Mouse (Mus musculus): ENCODE results near the gene Vmn2r86. TPM values are rescaled to one million over a fixed set of nuclear protein-coding genes. Genes with fewer than 3 reads are reported as not detected.
"Not testable (repeated sequence)": the region's sequence is repeated elsewhere in the genome, so short reads cannot be mapped to it uniquely, and the experiment has no call there.

Vmn2r86 gene
- polyA plus RNA-seq (2012; rRNA removed): 0.44 and 0.46 TPM in 2 replicates

GRCm38 (mm10) chr10:130455950-130456349 is at the start of gene Vmn2r86:
Gene Vmn2r86, minus strand, starts transcription at chr10:130456050.
- H3K4me1 ChIP-seq (ENCODE audit: control insufficient read depth, insufficient read depth, low read length); H3K27ac ChIP-seq (ENCODE audit: insufficient read depth, low read length); H3K4me3 ChIP-seq (ENCODE audit: insufficient read depth, low read length): not testable (repeated sequence)

DNA sequence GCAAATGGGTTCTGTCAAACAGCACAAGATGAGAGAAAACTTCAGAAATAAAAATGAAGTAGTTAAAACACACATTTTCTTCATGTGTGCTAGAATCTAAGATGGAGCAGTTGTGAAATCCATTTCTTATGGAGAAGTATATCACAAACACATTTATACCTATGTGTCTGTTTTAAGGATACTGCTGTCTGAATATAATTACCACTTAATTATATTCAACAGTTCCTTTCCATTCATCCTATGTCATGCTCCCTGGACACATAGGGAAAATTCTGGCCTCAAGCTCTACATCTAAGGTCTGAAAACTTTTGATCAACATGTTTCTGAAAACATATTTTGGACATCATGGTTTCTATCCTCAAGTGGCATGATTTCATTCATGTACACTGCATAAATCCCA is 41.4 kb upstream of the Vmn2r86 start, which contains the start of gene Vmn2r87:
TSS of gene Vmn2r87 (minus strand) at position 101 of the 400 bp plus-strand sequence.
- Histone ChIP-seq H3K4me3 (ENCODE audit: insufficient read depth, low read length) (no peak within 1 kb of the TSS), H3K4me1 (ENCODE audit: control insufficient read depth, insufficient read depth, low read length) (no peaks in the 10 kb centered on the region), H3K27ac (ENCODE audit: insufficient read depth, low read length) (no peak within 1 kb of the TSS)
- TF ChIP-seq CTCF (IDR thresholded peaks at IDR 0.05; ENCODE audit: extremely low read depth, insufficient read depth, low read length) (no peak), POLR2A (IDR thresholded peaks at IDR 0.05; ENCODE audit: extremely low read depth, insufficient read depth, low read length) (no peak)

DNA sequence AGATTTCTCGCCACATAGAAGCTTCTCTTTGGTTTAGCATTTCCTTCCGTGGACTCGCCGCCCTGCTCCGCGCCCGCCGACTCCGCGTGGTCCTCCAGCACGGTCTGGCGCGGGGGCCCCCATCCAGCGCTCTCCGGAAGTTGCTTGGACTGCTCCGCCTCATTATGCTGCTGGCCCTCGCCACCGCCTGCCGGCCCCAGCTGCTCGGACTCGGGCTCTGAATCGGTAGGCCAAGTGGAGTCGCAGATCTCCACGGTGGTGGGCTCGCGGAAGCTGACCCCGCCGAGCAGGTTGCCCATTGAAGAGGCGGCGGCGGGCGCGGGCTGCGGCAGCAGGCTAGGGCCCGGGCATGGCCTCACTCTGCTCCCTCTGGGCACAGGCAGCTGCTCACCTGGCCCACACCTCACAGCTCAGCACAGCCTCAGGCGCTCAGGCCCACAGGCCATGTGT is 14.5 kb upstream of the Vmn2r86 start:
- no peak for TF ChIP-seq POLR2A (IDR thresholded peaks at IDR 0.05; ENCODE audit: extremely low read depth, insufficient read depth, low read length)
- TF ChIP-seq CTCF (IDR thresholded peaks at IDR 0.05; ENCODE audit: extremely low read depth, insufficient read depth, low read length): no peak
- H3K27ac ChIP-seq (ENCODE audit: insufficient read depth, low read length): no peak overlapping the region
- H3K4me1 ChIP-seq (ENCODE audit: control insufficient read depth, insufficient read depth, low read length): no peaks in the 10 kb centered on the region
- peak overlapping the region; percentile 30 for H3K4me3 ChIP-seq (ENCODE audit: insufficient read depth, low read length)

DNA sequence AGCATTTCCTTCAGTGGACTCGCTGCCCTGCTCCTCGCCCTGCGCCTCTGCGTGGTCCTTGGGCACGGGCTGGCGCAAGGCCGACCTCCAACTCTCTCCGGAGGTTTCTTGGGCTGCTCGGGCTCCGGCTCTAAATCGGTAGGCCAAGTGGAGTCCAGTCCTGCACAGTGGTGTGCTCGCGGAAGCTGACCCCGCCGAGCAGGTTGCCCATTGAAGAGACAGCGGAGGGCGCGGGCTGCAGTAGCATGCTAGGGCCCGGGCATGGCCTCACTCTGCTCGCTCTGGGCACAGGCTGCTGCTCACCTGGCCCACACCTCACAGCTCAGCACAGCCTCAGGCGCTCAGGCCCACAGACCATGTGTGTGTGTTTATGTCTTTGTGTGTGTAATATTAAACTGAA is 11.1 kb downstream of the Vmn2r86 start:
- no peak for TF ChIP-seq POLR2A (IDR thresholded peaks at IDR 0.05; ENCODE audit: extremely low read depth, insufficient read depth, low read length)
- TF ChIP-seq CTCF (IDR thresholded peaks at IDR 0.05; ENCODE audit: extremely low read depth, insufficient read depth, low read length): no peak
- Histone ChIP-seq H3K27ac (ENCODE audit: insufficient read depth, low read length) (no peak overlapping the region), H3K4me1 (ENCODE audit: control insufficient read depth, insufficient read depth, low read length) (no peaks in the 10 kb centered on the region), H3K4me3 (ENCODE audit: insufficient read depth, low read length) (no peak overlapping the region)

DNA sequence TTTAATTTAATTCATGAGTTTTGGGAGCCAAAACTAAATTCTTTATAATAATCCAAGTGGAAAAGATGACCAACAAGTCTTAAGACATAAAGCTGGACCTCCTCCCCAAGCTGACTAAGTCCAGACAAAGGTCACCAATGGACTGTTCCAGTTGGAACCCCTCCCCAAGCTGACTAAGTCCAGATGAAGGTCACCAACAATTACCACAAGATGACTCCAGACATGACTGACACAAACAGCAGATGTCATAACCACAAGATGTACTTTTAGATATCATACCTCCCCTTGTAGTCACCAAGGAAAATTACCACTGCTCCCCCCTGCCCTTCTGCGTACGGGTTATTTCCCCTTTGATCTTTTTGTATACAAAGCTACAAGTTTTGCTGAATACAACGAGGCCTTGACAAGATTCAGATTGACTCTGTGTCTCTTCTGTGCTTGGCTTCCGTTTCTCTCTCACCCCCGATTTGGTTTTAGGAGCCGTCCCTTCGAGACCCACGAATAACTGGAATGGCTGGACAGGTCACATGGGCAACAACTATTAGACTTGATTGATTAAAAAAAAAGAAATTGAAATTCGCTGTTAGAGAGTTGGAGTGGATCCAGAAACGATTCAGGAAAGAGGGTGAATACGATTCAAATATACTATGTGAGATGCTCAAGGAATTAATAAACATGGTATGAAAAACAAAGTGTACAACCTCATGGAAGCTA is 21.5 kb downstream of the Vmn2r86 start:
- not testable (repeated sequence) for H3K27ac ChIP-seq (ENCODE audit: insufficient read depth, low read length); H3K4me1 ChIP-seq (ENCODE audit: control insufficient read depth, insufficient read depth, low read length); H3K4me3 ChIP-seq (ENCODE audit: insufficient read depth, low read length)

DNA sequence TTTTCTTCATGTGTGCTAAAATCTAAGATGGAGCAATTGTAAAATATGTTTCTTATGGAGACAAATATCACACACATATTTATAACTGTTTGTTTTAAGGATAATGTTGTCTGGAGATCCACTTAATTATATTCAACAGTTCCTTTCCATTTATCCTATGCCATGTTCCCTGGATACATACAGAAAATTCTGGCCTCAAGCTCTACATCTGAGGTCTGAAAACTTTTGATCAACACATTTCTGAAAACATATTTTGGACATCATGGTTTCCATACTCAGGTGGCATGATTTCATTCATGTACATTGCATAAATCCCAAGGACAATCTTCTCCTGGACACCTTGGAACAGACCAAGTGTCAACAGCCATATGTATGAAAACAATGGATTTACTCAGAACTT is 26.2 kb downstream of the Vmn2r86 start, which contains the start of gene Vmn2r85:
TSS of gene Vmn2r85 (minus strand) at position 101 of the 400 bp plus-strand sequence.
- not testable (repeated sequence) for H3K4me3 ChIP-seq (ENCODE audit: insufficient read depth, low read length); H3K27ac ChIP-seq (ENCODE audit: insufficient read depth, low read length); H3K4me1 ChIP-seq (ENCODE audit: control insufficient read depth, insufficient read depth, low read length)

GRCm38 (mm10) chr10:130422368-130422767 is 33.5 kb downstream of the Vmn2r86 start:
- H3K4me3 ChIP-seq (ENCODE audit: insufficient read depth, low read length); H3K27ac ChIP-seq (ENCODE audit: insufficient read depth, low read length); H3K4me1 ChIP-seq (ENCODE audit: control insufficient read depth, insufficient read depth, low read length): not testable (repeated sequence)

GRCm38 (mm10) chr10:130420401-130420800 is 35.4 kb downstream of the Vmn2r86 start:
- Histone ChIP-seq H3K4me3 (ENCODE audit: insufficient read depth, low read length) (no peak overlapping the region), H3K4me1 (ENCODE audit: control insufficient read depth, insufficient read depth, low read length) (no peaks in the 10 kb centered on the region), H3K27ac (ENCODE audit: insufficient read depth, low read length) (no peak overlapping the region)
- no peak for TF ChIP-seq POLR2A (IDR thresholded peaks at IDR 0.05; ENCODE audit: extremely low read depth, insufficient read depth, low read length)
- no peak for TF ChIP-seq CTCF (IDR thresholded peaks at IDR 0.05; ENCODE audit: extremely low read depth, insufficient read depth, low read length)

DNA sequence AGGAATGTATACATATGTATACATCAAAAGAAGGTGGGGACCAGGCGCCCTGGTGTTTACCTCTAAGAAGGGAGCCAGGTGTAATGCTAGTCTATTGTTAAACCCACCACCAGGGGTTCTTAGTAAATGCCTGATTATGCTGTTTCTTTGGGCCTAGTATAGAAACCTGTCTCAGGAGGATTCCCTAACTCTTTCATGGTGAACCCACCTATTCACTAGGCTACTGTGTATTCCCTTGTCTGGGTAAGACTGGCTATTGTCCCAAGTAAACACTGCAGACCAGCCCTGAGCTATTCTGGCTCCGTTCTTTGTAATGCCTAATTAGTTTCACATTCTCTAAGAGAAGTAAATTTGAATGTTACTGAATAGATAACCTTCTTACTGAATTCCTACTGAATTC is 35.9 kb downstream of the Vmn2r86 start:
- H3K4me3 ChIP-seq (ENCODE audit: insufficient read depth, low read length); H3K27ac ChIP-seq (ENCODE audit: insufficient read depth, low read length); H3K4me1 ChIP-seq (ENCODE audit: control insufficient read depth, insufficient read depth, low read length): not testable (repeated sequence)

DNA sequence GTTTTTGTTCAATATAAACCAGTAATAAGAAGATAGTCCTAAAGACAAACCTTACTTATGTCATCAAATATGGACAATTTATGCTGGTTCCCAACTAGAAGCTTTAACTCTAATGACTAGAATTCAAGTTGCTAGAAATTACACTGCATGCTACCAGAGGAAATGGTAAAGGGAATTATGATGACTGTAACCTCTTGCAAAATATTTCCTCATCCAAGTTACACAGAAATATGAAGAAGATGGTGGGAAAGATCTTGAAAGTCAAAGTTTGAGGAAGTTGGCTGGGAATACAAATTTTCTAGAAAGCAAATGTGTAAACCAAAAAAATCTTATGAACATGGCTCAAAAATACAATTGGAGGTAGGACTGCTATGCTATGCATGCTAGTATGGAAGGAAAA is 39.5 kb downstream of the Vmn2r86 start:
- not testable (repeated sequence) for H3K4me3 ChIP-seq (ENCODE audit: insufficient read depth, low read length); H3K4me1 ChIP-seq (ENCODE audit: control insufficient read depth, insufficient read depth, low read length); H3K27ac ChIP-seq (ENCODE audit: insufficient read depth, low read length)

- H3K27ac ChIP-seq (ENCODE audit: insufficient read depth, low read length); H3K4me3 ChIP-seq (ENCODE audit: insufficient read depth, low read length); H3K4me1 ChIP-seq (ENCODE audit: control insufficient read depth, insufficient read depth, low read length): not testable (repeated sequence)
Observed at GRCm38 (mm10) chr10:130412167-130412698, 43.6 kb downstream of the Vmn2r86 start.
